Mouse (Mus musculus): ENCODE results near the gene Cdc42bpg. TPM values are rescaled to one million over a fixed set of nuclear protein-coding genes. Genes with fewer than 3 reads are reported as not detected.

Cdc42bpg gene
- total RNA-seq, 2 experiments from 2014 or later = 3.7 to 4.4 TPM

DNA sequence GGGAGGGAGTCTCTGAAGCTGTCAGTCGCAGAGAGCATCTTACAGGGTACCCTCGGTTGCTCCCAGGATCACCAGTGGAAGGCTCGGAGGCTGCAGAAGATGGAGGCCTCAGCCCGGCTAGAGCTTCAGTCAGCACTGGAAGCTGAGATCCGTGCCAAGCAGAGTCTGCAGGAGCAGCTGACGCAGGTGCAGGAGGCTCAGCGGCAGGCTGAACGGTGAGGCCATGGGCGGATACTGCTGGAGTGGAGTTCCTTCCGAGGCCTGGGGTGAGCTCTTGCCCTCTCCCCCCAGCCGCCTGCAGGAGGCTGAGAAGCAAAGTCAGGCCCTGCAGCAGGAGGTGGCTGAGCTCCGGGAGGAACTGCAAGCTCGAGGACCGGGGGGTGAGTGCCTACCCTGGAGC, 9.3 kb downstream of the Cdc42bpg start:
- no peak for ATAC-seq (replicated peaks; ENCODE audit: low FRiP score, low TSS enrichment, poor library complexity, severe bottlenecking)

DNA sequence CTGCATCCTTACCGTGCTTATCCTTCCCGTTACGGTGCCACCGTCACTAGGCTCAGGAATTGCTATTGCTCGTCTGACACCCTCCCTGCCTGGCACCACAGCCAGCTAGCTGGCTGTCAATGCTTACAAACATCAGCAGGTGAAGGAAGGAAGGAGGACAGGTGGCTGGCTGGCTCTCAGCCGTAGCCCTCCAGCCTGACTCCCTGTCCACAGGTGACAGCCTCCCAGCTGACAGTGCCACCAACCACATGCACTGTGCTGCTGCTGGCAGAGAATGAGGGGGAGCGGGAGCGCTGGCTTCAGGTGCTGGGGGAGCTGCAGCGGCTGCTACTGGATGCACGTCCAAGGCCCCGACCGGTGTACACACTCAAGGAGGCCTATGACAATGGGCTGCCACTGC, 11.9 kb downstream of the Cdc42bpg start:
- no peak for ATAC-seq (replicated peaks; ENCODE audit: low FRiP score, low TSS enrichment, poor library complexity, severe bottlenecking)

DNA sequence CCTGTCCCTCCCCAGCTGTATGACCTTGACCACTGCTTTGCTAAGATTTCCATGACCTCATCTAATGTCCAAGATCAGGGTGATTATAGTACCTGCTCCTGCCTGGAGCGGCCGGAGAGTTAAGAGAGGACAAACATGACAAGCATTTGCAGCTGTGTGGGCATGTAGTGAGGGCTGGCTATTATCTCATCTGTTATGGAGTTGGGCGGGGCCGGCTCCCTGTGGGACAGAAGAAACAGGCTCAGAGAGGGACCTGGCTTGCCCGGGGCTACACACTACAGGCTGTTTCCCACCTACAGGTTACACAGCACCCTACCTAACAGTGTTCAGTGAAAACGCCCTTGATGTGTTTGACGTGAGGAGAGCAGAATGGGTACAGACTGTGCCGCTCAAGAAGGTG, 15.1 kb downstream of the Cdc42bpg start:
- no peak for ATAC-seq (replicated peaks; ENCODE audit: low FRiP score, low TSS enrichment, poor library complexity, severe bottlenecking)

DNA sequence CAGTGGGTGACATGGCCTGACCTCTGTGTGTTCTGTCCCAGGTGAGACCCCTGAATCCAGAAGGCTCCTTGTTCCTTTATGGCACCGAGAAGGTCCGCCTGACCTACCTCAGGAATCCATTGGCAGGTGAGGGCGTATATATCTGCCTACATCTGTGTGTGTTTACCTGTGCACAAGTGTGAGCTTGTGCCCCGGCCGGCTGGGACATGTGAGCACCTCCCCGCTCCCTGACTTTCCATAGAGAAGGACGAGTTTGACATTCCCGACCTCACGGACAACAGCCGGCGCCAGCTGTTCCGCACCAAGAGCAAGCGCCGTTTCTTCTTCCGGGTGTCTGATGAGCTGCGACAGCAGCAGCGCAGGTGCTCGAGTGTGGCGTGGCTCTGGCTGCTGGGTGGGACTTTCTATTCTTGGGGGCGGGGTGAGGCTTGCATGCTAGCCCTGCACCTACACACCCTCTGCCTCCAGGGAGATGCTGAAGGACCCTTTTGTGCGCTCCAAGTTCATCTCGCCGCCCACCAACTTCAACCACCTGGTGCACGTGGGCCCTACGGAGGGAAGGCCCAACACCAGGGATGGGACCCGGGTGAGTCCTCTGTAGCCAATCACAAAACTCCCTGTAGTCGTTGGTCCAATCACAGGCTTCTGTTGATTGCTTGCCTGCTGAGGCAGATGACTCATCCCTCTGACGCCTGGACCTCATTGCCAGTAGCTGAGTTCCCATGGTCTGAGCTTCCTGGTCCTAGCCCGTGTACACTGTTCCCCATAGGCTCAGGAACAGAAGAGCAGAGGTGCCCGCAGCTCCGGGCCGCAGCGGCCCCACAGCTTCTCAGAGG, 15.7 kb downstream of the Cdc42bpg start:
- no peak for ATAC-seq (replicated peaks; ENCODE audit: low FRiP score, low TSS enrichment, poor library complexity, severe bottlenecking)

DNA sequence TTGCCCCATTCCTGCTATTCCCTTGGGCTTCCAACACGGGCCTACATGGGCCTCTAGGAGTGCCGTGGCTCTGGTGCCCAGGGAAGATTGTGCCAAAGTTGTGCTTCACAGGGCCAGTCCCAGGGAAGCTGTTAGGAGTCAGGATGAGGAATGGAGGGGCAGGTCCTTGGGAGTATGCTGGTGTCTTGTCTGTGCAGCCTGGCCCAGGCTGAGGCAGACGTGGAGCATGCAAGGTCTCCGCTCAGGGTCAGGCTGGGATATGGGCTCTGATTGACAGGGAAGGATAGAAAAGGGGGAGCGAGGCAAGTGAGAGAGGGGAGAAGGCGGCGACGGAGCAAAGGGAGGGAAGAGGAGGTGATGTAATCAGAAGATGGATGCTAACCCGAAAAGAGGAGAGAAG, 18.5 kb downstream of the Cdc42bpg start:
- ATAC-seq (replicated peaks; ENCODE audit: low FRiP score, low TSS enrichment, poor library complexity, severe bottlenecking) = no peak

DNA sequence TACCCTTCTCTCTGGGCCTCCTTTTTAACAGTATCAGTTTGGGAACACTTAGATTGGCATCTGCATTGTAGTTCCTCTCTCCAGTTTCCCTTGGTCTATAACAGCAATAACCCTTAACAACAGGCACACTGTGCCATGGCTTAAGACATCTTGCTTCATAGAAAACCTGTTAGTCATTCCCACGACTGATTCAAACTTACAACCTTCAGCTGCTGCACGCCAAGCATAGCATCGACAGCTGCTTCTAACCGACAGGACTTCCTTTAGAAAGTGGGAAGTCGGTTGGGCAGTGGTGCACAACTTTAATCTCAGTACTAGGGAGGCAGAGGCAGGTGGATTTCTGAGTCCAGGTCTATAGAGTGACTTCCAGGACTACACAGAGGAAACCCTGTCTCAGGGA, 24.9 kb downstream of the Cdc42bpg start:
- ATAC-seq (replicated peaks; ENCODE audit: low FRiP score, low TSS enrichment, poor library complexity, severe bottlenecking) = no peak

DNA sequence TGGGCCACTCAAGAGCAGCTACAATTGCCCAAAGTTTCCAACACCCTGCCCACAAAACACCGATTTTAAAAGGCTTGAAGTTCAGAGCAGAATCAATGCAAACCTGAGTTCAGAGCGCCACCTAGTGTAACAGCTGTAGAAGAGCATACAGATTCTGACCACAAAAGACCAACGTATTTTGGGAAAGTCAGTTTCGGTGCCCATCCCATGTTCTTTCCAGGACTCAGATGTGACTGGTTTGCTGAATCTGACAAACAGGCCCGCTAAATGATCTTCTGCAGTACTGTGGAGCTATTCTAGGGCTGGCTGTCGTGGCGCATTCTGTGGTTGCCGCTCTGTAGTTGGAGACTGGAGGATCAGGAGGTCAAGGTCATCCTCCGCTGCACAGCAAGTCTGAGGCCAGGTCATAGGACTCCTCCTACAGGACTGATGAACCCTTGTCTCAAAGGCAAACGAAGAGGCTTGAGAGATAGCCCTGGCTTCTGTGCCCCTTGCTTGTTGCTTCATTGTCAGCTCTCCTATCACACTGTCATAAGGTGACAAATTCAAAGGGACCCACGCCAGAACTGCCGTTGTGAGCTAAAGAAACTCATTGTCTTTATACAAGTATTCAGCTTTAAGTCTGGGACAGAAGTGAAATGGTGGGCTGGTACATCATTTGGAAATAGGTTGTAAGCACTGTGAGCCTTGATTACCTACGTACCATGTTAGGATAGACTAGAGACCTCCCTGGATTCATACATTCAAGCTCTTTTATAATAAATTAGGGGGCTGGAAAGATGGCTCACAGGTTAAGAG, 25.7 kb downstream of the Cdc42bpg start:
- ATAC-seq (replicated peaks; ENCODE audit: low FRiP score, low TSS enrichment, poor library complexity, severe bottlenecking) = 0 out of 2 replicates have a peak, but pooled peaks have one; percentile 23

DNA sequence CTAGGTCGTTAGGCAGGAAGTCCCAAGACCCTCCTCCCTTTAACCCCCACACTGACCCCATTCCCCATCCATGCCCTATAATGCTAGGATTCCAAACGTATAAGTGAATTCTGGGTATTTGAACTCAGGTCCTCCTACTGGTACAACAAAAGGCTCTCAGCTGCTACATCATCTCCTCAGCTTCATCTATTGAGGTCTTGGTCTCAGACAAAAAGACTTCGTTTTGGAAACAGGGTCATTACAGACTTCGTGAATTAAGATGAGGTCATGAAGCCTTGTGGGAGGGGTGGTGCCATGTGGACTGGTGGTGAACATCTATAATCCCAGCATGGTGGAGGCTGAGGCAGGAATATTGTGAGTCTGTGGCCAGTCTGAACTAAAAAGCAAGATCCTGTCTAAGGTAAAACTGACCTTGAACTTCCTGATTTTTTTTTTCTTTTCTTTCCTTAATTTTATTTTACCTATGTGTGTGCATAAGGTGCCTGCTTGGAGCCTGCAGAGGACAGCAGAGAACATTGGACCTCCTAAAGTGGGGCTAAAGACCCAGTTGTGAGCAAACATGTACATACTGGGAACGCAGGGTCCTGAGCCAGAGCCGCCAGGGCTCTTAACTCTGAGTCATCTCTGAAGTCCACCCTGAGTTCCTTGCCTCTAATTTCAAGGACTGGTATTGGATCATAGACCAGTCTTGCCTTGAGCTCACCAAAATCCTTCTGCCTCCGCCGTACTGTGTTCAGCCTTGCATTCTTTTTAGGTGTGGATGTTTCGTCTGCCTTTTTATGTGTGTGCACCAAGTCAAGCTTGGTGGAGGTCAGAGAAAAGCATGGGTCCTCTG, 27.7 kb downstream of the Cdc42bpg start:
- ATAC-seq (replicated peaks; ENCODE audit: low FRiP score, low TSS enrichment, poor library complexity, severe bottlenecking) = no peak; the same call in 1 of the 2 replicates

DNA sequence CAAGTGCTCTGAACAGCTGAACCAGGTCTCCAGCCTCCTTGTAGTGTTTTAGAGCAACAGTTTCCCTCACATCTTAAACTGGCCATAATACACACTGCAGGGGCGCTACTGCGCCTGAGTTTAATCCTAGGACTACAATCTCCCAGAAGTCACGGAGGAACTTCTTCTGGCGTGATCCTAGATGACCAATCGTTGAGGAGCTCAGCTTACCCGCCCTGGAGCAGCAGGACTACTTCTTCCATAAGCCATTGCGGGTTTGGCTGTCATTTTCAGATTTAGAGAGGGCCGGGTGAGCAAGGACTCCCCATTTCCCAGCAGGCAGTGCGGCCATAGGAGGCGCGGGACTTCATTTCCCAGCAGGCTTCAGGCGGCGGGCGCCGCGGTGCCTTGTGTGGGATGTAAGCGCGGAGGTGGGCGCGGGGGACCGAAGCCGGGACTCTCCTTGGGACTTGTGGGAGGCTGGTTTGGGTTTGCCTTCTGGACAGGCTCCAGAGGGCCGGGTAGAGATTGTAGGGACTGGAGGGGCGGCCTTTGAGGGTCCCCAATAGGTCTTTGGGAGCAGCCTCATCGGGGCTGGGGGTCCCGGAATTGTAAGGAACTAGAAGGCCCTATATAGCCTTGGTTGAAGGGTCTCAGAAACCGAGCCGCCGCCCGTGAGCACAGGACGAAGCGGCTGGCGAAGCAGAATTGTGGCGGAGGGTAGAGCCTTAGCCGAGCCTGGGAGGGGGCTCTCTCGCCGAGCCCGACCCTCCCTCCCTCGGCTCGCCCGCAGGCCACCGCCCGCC, 28.6 kb downstream of the Cdc42bpg start, which contains the start of gene Men1:
Gene Men1 (plus strand): TSS at position 307 of the 785 bp plus-strand sequence.
- ATAC-seq (replicated peaks; ENCODE audit: low FRiP score, low TSS enrichment, poor library complexity, severe bottlenecking) = peak; percentile 87

DNA sequence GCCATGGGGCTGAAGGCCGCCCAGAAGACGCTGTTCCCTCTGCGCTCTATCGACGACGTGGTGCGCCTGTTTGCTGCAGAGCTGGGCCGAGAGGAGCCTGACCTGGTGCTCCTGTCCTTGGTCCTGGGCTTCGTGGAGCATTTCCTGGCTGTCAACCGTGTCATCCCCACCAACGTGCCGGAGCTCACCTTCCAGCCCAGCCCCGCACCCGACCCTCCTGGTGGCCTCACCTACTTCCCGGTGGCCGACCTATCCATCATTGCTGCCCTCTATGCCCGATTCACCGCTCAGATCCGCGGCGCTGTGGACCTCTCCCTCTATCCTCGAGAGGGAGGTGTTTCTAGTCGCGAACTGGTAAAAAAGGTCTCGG, 29.2 kb downstream of the Cdc42bpg start:
- ATAC-seq (replicated peaks; ENCODE audit: low FRiP score, low TSS enrichment, poor library complexity, severe bottlenecking) = no peak

DNA sequence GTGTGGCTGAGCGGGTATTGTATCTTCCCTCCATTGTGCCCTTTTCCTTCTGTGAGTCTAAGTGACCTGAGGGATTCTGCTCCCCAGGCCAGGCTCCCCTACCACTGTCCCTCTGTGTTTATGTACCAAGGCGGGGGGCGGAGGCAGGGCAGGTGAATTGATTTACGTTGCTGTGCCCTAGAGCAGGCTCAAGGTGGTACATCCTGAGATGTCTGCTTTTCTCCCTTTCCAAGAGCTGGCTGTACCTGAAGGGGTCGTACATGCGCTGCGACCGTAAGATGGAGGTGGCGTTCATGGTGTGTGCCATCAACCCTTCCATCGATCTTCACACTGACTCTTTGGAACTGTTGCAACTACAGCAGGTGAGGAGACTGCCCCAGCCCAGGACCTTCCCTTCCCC, 30.7 kb downstream of the Cdc42bpg start:
- ATAC-seq (replicated peaks; ENCODE audit: low FRiP score, low TSS enrichment, poor library complexity, severe bottlenecking) = no peak

DNA sequence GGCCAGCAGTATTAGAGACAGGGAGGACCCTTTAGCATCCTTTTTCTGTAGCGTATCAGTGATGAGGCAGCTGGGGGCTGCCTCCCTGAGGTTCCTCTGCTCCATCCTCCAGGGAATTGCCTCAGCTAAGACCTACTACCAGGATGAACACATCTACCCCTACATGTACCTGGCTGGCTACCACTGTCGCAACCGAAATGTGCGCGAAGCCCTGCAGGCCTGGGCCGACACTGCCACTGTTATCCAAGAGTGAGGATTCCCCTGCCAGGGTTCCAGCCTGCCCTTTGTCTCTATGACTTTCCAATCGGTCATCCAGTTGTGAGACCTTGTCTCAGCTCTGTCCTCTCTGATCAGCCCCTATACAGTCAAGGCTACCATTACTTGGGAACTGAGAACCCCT, 31.9 kb downstream of the Cdc42bpg start:
- ATAC-seq (replicated peaks; ENCODE audit: low FRiP score, low TSS enrichment, poor library complexity, severe bottlenecking) = no peak

DNA sequence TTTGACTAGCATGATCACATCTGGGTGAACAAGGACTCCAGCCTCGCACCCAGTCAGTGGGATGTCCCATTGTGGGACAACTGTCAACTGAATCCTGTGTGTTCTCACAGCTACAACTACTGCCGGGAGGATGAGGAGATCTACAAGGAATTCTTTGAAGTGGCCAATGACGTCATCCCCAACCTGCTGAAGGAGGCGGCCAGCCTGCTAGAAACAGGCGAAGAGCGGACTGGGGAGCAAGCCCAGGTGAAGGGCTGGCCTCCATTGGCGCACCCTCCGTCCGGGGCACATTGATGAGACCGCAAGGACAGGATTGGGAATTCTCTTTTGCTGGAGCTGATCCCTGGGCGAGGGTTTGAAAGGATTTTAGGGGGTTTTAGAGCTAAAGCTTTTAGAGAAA, 32.5 kb downstream of the Cdc42bpg start:
- ATAC-seq (replicated peaks; ENCODE audit: low FRiP score, low TSS enrichment, poor library complexity, severe bottlenecking) = no peak

DNA sequence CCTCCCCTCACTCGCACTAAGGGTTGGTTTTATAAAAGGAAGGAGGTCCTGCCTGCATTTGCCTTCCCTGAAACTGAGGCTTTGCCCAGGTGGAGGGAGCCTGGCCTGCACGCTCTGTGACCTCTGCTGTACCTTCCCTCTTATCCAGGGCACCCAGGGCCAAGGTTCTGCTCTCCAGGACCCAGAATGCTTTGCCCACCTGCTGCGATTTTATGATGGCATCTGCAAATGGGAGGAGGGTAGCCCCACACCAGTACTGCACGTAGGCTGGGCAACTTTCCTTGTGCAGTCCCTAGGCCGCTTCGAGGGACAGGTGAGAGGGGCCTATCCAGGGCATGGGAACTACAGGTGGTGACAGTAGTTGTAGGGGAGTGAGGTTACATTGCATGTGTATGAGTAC, 32.9 kb downstream of the Cdc42bpg start:
- ATAC-seq (replicated peaks; ENCODE audit: low FRiP score, low TSS enrichment, poor library complexity, severe bottlenecking) = no peak

DNA sequence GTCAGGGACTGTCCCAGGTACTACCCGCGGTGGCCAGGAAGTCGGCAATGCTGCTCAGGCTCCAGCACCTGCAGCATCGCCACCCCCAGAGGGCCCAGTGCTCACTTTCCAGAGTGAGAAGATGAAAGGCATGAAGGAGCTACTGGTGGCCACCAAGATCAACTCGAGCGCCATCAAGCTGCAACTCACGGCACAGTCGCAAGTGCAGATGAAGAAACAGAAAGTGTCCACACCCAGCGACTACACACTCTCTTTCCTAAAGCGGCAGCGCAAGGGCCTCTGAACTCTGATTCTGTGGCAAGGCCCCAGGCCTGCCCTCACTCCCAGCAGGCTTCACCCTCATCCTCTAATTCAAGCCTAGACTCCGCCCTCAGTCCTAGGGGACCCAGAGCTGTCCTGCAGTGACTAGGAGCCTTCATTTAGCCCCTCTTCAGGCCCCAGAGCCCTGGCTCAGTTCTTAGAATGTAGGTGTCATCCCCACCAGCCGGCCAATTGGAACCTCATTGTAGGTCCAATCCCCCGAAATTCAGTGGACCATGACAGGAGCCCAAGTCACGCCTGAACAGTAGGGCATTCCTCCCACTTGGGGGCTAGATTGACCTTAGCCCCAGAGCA, 33.7 kb downstream of the Cdc42bpg start:
- ATAC-seq (replicated peaks; ENCODE audit: low FRiP score, low TSS enrichment, poor library complexity, severe bottlenecking) = peak; percentile 49

DNA sequence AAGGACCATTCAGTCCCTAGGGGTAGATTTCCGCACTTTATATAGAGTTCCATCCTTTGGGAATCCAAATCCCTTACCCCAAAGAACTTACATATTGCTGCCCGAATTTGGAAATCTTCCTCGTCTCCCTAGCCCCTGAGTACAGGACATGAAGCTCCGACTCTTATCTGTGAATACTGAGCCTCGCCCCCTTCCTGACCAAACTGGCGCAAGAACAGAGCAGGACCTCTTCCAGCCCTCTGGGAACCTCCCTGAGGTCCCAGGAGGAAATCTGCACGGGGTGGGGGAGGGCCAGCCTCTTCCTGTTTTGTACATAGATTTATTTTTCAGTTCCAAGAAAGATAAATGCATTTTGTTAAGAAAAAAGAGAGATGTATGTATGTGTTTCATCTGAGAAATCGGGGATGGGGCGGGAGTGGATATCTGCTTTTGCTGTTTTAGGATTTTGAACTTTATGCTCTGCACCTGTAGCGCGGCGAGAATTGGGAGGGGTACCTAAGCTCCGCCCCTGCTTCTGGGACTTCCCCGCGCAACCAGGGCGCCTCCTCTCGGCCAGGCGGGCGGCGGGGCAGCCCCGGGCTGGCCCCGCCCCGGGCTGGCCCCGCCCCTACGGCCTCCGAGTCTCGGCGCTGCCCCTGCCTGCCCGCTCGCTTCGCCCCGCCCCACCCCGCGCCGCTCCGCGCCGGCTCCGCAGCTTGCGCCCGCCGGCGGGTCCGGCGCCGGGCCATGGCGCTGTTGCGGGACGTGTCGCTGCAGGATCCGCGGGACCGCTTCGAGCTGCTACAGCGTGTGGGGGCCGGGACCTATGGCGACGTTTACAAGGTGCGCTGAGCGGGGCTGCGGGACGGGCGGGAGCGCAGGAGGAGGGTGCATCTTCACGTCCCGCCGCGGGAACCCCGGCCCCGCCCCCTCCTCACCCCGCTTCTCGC, 34.5 kb downstream of the Cdc42bpg start, which contains the start of gene Map4k2:
Gene Map4k2 (plus strand): TSS at position 612 of the 929 bp plus-strand sequence.
- ATAC-seq (replicated peaks; ENCODE audit: low FRiP score, low TSS enrichment, poor library complexity, severe bottlenecking) = peak; percentile 55

DNA sequence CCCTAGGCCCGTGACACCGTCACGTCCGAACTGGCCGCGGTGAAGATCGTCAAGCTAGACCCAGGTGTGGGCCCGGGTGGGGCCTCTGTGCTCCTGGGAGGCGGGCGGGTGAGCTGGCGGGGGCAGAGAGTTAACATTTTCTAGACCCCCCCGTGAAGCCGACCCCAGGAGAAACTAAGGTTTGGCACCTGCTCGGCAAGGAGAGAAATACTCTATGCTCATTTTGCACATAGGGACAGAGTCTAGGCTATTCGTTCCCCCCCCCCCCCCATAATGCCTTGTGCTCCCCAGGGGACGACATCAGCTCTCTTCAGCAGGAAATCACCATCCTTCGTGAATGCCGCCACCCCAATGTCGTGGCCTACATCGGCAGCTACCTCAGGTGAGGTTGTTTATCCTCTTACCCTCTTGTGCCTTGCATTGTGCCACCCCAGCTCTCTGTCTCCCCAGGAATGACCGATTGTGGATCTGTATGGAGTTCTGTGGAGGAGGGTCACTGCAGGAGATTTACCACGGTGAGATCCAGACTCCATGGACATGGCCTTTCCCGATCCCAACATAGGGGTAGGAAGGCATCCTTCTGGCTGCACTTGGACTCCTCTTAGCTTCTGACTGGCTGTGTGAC, 35.3 kb downstream of the Cdc42bpg start:
- ATAC-seq (replicated peaks; ENCODE audit: low FRiP score, low TSS enrichment, poor library complexity, severe bottlenecking) = no peak
